Mouse (Mus musculus) bone marrow macrophage, adult 2 months (primary cell): ENCODE data around the gene Fyttd1.

Experiments used
- CTCF ChIP-seq: IDR thresholded peaks from 2 replicates; pipeline ENCODE4 v1.5.1; 2012; ENCODE audit warnings: low read depth, mild to moderate bottlenecking, low read length, moderate library complexity
- POLR2A ChIP-seq: IDR thresholded peaks from 2 replicates; pipeline ENCODE4 v1.6.1; 2012; ENCODE audit warnings: mild to moderate bottlenecking, low read depth, low read length, borderline replicate concordance

DNA sequence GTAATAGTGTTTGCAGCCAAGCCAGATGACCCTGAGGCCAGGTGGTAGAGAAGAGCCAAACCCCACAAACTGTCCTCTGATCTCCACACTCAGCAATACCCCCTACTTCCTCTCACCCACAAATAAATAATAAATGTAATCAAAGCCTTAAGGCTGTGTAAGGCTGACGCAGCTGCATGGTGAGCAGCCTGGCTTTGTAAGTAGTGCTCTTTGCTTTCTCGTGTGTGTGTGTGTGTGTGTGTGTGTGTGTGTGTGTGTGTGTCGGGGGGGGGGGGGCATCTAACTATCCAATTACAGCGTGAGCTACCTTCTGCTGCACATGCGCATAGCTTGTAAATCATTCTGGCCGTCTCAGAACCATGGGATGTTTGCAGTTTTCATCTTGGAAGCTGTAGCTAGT, 77.0 kb downstream of the Fyttd1 start:
- TF ChIP-seq CTCF = no peak
- TF ChIP-seq POLR2A = no peak
